Mouse (Mus musculus) 416B (cell line): ENCODE measurements at regions not wholly inside any gene's neighbourhood (a gene's known extent, or its start where the extent isn't known, plus 50 kb on each side); places are given as distances from the start of the nearest gene placed in this dataset.

ENCODE experiments used
- DNase-seq: peaks from one replicate; pipeline ENCODE4 v3.0.0; 2011; ENCODE audit warnings: low read depth

- DNase-seq: no peak
Measured at GRCm38 (mm10) chr2:8291357-8291756, 782.0 kb upstream of the Celf2 start.

DNA sequence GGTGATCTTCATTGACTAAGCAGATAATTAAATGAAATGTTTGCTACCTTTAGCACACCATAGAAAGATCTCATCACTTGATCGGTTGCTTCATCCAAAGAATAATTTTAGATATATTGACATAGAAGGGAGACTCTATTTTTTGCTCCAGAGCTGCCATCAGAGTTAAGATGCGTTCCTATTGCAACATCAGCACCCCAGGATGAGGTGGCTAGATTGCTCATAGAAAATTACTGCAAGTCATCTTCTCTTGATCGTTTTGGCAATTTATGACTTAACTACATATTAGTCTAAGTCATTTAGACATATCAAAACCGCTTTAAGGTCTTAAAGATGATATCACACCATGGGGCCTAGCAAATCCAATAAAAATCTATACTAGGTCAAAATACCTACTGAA, 778.0 kb upstream of the Celf2 start:
- peak; percentile 1 for DNase-seq

GRCm38 (mm10) chr2:8276127-8276773, 766.9 kb upstream of the Celf2 start:
- DNase-seq: no peak
